Mouse (Mus musculus) 3T3-L1 (cell line): ENCODE data around the gene Adcy5.

Experiments
- DNase-seq: peaks from one replicate; pipeline ENCODE4 v3.0.0-alpha.2; 2015; ENCODE audit warnings: low read depth, low spot score

The Adcy5 gene

DNA sequence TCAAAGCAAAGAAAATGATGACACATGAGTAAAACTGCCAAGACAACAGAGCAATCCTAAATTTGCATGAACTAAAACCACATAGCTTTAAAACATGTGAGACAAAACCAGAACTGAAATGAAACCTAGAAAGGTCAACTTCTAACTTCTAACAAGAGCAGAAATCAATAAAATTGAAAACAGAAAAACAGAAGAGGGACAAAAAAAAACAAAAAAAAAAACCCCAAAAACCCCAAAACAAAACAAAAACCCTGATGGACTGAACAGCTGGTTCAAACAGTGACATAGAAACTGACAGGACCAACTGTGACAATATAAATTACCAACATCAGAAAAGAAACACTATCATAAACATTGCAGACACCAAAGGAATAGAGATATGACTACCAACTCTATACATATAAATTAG, 162.2 kb downstream of the Adcy5 start:
- no peak for DNase-seq

DNA sequence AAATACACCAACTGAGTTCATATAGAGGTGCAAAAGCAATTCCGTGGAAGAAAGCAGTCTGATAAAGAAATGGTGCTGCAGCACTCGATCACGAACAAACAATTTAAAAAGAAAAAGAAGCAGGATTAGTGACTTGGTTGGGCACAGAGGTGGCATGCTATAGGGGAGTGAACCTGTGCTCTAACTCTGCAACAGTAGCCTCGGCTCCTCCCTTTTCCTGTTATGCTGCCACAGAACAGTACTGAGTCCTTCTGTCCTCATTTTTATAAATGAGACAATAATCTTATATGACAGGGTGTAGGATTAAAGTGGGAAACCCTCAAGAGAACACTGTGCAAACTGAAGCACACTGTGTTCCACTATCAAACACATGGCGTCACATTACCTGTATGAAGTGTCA, 162.8 kb downstream of the Adcy5 start:
- no peak for DNase-seq

DNA sequence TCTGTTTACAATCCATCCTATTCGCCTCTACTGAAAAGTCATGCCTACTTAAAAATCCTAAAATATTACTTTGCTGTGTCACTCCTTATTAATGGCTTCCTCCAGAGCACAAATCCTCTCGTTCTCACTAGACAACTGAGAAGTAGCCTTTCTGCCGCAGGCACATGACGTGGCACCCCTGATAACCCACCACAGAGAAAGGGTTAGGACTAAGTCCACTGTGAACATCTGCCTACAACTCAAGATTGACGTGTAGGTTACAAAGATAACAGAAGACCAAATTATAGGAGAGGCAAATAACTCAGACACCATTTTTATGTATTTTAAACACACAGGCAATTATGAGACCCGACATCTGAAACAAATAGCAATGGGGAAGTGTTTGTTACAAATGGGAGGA, 163.7 kb downstream of the Adcy5 start:
- DNase-seq, result no peak

DNA sequence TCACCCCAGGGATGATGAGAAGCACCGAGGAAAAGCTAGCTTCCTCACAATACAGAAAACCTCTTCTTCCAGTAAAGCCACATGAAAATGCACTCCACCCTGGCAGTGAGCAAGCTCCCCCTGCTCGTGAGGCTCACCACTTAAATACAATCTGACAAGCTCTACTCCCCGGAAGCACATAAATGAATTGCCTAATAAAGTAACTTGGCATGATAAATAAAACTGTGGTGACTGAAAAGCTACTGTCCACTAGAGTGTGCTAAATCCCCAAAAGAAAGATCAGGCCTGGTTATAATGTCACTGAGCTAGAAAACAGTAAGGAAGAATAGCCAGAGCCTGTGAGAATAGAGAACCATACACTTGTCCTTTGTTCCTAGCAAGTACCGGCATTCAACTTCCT, 164.7 kb downstream of the Adcy5 start:
- DNase-seq, result peak; percentile 83

DNA sequence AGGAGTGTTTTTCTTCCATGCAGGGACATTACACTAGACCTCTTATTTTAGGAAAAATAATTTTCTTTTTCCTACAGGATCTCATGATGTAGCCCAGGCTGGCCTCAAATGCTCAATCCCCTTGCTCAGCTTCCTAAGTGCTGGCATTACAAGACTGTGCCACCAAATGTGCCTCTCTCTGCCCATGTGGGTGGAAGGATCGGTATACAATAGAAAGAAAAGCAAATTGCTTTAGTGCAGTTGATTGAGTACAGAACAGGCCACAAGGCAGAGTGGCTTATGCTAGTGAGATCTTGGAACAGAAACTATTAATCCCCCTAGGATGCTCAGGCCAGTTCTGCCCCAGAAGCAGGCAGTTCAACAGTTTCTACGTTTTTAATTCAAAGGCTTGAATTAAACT, 165.1 kb downstream of the Adcy5 start:
- DNase-seq, result no peak

DNA sequence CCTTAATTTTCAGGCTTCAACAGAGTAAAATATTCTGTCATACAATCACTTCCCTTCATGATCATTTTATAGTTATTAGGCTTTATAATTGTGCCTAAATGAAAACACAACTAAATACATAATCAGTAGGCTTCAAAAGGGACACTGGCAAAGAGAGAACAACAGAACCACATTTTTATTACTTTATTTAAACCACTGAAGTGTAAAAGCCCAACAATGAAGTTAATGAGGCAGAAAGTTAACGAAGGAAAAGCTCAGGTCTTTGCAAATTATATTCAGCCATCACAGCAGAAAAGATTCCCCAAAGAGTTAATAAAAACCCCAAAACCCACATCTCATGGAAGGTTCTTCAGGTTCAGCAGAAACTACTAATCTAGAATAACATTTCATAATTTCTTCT, 175.8 kb downstream of the Adcy5 start:
- no peak for DNase-seq
